Mouse (Mus musculus) liver, embryonic 11.5 days (tissue): Measurements from ENCODE around the gene Smarca2. TPM values are rescaled to one million over a fixed set of nuclear protein-coding genes. Genes with fewer than 3 reads are reported as not detected.

Experiments used
- ATAC-seq: fragments of 200-750 bp; cut with Nextera tagmentation; replicated peaks from 2 replicates; pipeline ENCODE4 v1.8.0; 2017; ENCODE audit warnings: moderate number of reproducible peaks, mild to moderate bottlenecking, moderate TSS enrichment, moderate library complexity; ENCODE audit not compliant: low FRiP score
- DNase-seq: peaks from one replicate; pipeline ENCODE4 v3.0.0-alpha.2; 2017; ENCODE audit warnings: low spot score
- H3K27ac ChIP-seq: fragments of 300-500 bp; sonication (generic); 2 replicates; pipeline ENCODE4 v1.5.1; 2014; ENCODE audit warnings: mild to moderate bottlenecking, low read depth, low read length, control low read depth
- H3K27me3 ChIP-seq: fragments of 300-500 bp; sonication (generic); replicated peaks from 2 replicates; pipeline ENCODE4 v1.6.1; 2014; ENCODE audit warnings: low read length, mixed read lengths; ENCODE audit not compliant: control insufficient read depth, insufficient read depth
- H3K36me3 ChIP-seq: fragments of 300-500 bp; sonication (generic); 2 replicates; pipeline ENCODE4 v1.6.1; 2014; ENCODE audit warnings: mild to moderate bottlenecking, low read length, moderate library complexity, mixed read lengths; ENCODE audit not compliant: control insufficient read depth, insufficient read depth
- H3K4me1 ChIP-seq: fragments of 300-500 bp; sonication (generic); replicated peaks from 2 replicates; pipeline ENCODE4 v1.6.1; 2014; ENCODE audit warnings: low read length, mixed read lengths; ENCODE audit not compliant: control insufficient read depth, insufficient read depth
- H3K4me2 ChIP-seq: fragments of 300-500 bp; sonication (generic); 2 replicates; pipeline ENCODE4 v1.6.1; 2014; ENCODE audit warnings: mild to moderate bottlenecking, control low read depth, moderate library complexity
- H3K4me3 ChIP-seq: fragments of 300-500 bp; sonication (generic); 2 replicates; pipeline ENCODE4 v1.5.1; 2014; ENCODE audit warnings: low read depth, low read length, control low read depth
- H3K9ac ChIP-seq: fragments of 300-500 bp; sonication (generic); 2 replicates; pipeline ENCODE4 v1.6.1; 2014; ENCODE audit warnings: low read depth, low read length, control low read depth
- H3K9me3 ChIP-seq: fragments of 300-500 bp; sonication (generic); 2 replicates; pipeline ENCODE4 v1.6.1; 2016; ENCODE audit warnings: low read length, inconsistent platforms, mixed read lengths; ENCODE audit not compliant: control insufficient read depth
- WGBS: fragments of 180-500 bp; shearing (Covaris S2); extraction: QIAGEN DNeasy Blood & Tissue Kit; methylation state at CpG from one replicate; pipeline ENCODE4 v1.1.7; 2014; 5-methylcytosine and 5-hydroxymethylcytosine counted together
- polyA plus RNA-seq: library from polyadenylated mRNA; unstranded; fragments of >200 nt; fragmentation: Nextera tagmentation; extraction: Ambion mirVana; gene quantifications from 2 replicates; pipeline ENCODE4 v1.2.1, GENCODE M21; 2014

The Smarca2 gene
- polyA plus RNA-seq, 1 experiment from 2014 or later, result 16.1 TPM

GRCm38 (mm10) chr19:26814629-26815028 lies 209.8 kb downstream of the Smarca2 start:
- WGBS, result 52% methylated on average over 4 of the region's 4 CpGs
- ATAC-seq, result no peak
- H3K36me3 ChIP-seq, result no peaks in the 10 kb centered on the region
- no peak overlapping the region for H3K4me2 ChIP-seq
- no peak overlapping the region for H3K9ac ChIP-seq
- H3K4me1 ChIP-seq, result no peaks in the 10 kb centered on the region
- H3K27me3 ChIP-seq, result no peaks in the 10 kb centered on the region
- H3K27ac ChIP-seq, result no peak overlapping the region
- no peaks in the 10 kb centered on the region for H3K9me3 ChIP-seq
- H3K4me3 ChIP-seq, result no peak overlapping the region
- no peak for DNase-seq

GRCm38 (mm10) chr19:26817901-26818300 lies 213.1 kb downstream of the Smarca2 start:
- H3K9me3 ChIP-seq, result no peaks in the 10 kb centered on the region
- H3K9ac ChIP-seq, result no peak overlapping the region
- WGBS, result 74% methylated on average over 4 of the region's 4 CpGs
- H3K36me3 ChIP-seq, result no peaks in the 10 kb centered on the region
- no peak overlapping the region for H3K4me3 ChIP-seq
- no peak overlapping the region for H3K4me2 ChIP-seq
- H3K27me3 ChIP-seq, result no peaks in the 10 kb centered on the region
- ATAC-seq (no peak), DNase-seq (no peak)
- no peak overlapping the region for H3K27ac ChIP-seq
- no peaks in the 10 kb centered on the region for H3K4me1 ChIP-seq
